Mouse (Mus musculus) urinary bladder, postnatal 4 days (tissue): Measurements from ENCODE around the gene Dnajb13.
"Not testable (repeated sequence)": the region's sequence is repeated elsewhere in the genome, so short reads cannot be mapped to it uniquely, and the experiment has no call there.

Experiments
- DNase-seq, 2 experiments: peaks; one replicate each; pipeline ENCODE4 v3.0.0; 2021 to 2022; ENCODE audit warnings: low spot score in 2 of 2

Dnajb13 gene

DNA sequence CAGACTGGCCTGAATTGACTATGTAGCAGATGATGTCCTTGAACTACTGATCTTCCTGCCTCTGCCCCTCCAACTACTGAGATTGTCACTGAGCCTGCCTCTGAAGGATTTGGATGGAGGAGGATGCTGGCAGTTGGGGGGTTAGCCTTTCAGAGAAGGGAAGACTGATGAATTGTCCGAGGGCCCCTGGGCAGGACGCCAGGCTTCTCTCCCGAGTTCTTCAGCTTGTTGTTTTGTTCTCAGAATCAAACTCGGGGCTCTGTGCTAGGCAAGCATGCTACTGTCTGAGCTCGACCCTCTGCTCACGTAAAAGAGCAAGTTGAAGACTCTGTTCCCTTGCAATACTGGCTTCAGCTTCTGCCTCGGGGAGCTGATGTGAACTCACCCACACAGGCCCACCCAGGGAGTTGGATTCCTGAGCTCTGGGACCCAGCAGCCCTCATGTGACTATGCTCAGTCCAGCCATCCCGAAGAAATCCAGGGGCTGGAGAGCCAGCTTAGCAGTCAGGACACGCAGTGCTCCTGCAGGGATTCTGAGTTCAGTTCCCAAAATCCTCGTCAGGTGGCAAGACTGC, 26.2 kb downstream of the Dnajb13 start:
- DNase-seq = no peak

DNA sequence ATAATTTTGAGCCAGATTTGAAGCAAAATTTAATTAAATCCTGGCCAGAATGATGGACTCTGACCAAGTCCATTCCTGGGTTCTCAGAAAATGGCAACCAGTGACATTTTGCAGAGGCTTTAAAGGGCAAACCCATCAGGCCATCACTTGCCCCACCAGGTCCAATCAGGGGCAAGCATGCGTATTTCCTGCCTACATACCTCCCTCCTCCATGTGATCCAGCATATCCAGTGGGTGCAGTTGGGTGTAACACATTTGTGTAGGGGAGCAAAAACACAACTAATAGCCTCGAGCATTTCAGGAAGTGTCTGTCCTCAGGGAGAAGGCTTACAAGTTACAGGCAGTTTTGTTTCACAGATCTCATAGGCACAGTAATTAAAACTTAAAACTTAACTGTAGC, 27.5 kb downstream of the Dnajb13 start:
- no peak for DNase-seq

DNA sequence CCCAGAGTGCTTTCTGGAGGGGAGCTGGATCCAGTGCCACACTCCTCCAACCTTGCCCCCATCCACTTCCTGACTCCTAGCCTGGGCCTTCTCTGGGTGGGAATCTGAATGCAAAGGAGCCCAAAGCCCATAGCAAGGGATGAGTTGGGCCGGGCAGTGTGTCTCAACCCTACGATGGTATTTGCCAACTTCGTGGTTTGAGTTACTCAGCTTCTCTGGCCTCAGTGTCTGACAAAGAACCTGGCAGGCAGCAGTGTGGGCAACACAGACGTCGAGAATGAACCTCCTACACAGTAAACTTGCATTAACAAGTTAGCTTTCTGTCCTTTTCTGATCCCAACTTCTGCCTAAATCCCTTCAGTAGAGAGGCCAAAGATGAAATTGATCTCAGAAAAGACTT, 30.3 kb downstream of the Dnajb13 start:
- DNase-seq = no peak

- DNase-seq = not testable (repeated sequence)
Observed at GRCm38 (mm10) chr7:100482046-100482445, 32.7 kb downstream of the Dnajb13 start.

- no peak for DNase-seq
Observed at GRCm38 (mm10) chr7:100480175-100480574, 34.6 kb downstream of the Dnajb13 start.

DNA sequence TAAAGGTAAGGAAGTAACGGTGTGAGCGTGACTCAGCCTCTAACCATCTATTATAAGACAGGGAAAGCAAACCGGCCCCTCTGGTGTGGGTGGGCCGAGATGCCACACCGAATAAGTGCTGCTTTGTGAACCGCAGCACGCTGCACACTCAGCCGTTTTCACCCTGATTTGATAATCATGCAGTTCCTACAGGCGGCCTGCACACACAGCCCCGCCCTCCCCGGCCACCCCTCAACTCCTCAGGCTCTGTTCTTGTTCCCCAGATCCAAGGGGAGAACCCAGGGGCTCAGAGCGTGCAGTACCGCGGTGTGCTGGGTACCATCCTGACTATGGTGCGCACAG, 35.0 kb downstream of the Dnajb13 start:
- no peak for DNase-seq

DNA sequence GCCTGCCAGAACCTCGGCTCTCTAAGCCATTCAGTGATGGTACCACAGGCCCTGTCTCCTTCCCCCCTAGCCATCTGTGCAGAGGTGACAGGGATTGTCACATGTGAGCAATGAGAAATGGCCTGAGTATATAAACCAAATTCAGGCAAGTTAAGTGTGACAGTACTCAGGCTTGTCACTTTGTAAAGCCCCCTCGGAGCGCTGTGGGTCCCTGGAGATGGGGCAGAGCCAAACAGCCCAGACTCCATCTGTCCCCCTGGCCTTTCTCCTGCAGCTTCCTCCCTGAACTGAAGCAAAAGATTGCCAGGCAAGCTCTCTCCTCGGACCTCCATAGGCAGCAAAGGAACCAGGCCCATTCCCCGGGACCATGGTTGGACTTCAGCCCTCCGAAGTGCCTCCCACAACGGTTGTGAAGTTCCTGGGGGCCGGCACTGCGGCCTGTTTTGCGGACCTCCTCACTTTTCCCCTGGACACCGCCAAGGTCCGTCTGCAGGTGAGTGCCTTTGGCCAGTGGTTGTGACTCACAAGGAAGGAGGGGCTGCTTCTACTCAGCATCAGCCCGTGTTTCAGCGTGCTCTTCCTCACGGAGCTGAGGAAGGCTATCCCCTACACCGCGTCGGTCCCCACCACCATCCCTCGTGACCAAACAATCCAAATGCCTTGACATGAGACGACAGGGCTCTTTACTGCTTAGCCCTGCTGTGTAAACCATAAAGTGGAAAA, 35.5 kb downstream of the Dnajb13 start:
- no peak for DNase-seq

- peak in 1 of 2 experiments; percentile 50 for DNase-seq
Observed at GRCm38 (mm10) chr7:100474680-100475079, 40.1 kb downstream of the Dnajb13 start.

- DNase-seq = no peak
Observed at GRCm38 (mm10) chr7:100473846-100474454, 40.8 kb downstream of the Dnajb13 start.

- no peak for DNase-seq
Observed at GRCm38 (mm10) chr7:100472777-100473176, 42.0 kb downstream of the Dnajb13 start, which contains the start of gene Ucp3. Gene Ucp3 (plus strand): TSS chr7:100472990.

DNA sequence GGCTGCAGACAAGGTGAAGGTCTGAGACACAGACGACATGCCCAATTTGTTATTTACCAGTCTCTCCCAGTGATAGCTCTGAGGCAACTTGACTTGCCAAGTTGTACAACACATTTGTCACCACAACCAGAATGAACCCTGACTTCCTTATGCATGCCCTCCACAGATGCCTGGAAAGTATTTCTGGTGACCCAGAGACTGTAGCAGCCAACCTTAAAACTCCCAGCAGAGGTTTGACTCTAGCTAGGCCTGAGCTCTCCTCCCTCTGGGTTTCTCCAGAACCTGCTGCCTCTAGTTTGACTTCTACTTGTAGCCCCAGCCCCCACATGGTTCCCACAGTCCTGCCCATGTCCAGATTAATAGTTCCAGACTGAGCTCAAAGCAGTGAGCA, 43.4 kb downstream of the Dnajb13 start:
- DNase-seq = no peak

GRCm38 (mm10) chr7:100470796-100471406, 43.9 kb downstream of the Dnajb13 start:
- DNase-seq = no peak

- no peak for DNase-seq
Observed at GRCm38 (mm10) chr7:100469502-100469901, 45.3 kb downstream of the Dnajb13 start.

- no peak for DNase-seq
Observed at GRCm38 (mm10) chr7:100468761-100469160, 46.0 kb downstream of the Dnajb13 start.

DNA sequence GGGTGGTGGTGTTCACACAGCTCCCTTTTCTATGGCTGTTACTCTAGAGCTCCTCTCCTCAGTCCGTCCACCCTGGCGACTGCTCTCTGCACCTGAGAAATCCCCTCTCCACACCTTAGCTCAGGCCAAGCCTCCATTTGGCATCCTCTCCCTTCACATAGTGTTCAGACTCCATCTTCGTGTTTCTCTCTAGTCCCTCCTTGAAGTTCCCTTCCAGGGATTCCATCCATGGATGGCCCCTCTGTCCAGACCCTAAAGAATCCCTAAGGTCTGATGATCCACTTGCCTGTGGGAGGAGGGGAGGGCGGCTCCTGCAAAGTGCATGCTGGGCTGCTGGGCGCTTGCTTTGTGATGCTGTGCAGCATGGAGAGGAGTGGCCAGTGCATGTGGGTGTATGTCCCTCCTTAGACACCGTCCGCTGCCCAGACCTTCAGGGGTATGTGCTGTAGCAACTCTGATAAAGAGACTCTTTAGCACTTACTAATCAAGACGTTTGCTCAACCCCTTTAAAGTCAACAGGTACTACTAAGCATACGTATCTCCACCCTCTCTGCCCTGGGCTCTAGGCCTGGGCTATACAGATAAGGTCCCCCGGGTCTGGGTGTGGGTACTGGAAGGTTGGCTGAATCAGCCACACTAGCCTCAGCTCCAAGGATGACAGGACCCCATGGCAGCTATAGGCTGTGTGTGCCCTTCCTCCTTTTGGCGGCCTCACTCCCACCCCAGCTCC, 47.8 kb downstream of the Dnajb13 start:
- no peak for DNase-seq

DNA sequence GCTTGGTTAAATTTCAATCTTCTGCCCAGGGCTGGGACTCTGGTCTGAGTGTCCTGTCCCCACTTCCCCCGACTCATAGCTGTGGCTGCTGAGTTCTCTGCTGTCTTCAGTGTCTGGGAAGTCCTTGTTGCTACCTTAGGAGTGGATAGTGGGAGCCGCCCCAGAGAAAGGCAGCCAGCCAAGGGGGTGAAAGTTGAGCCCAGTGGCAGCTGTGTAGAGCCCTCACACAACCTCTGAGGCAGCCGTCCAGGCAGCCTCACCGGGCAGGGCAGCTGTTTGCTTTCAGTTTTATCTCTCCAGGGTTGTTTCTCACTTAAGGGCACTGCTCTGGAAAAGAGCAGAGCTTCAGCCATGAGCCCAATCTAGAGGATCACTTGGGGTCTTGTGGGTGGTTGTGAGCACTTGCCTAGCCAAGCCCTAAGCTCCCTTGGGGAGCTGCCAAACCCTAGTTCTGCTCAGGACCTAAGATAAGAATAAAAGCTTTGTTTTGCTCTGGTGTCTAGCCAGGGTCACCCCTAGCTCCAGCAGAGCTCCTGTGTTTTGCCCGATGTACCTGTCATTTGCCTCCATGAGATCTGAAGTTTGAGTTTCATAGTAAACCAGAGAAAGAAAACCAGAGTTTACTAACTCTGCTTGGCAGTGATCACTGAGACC, 49.0 kb downstream of the Dnajb13 start:
- peak; percentile 78 to 81 for DNase-seq

DNA sequence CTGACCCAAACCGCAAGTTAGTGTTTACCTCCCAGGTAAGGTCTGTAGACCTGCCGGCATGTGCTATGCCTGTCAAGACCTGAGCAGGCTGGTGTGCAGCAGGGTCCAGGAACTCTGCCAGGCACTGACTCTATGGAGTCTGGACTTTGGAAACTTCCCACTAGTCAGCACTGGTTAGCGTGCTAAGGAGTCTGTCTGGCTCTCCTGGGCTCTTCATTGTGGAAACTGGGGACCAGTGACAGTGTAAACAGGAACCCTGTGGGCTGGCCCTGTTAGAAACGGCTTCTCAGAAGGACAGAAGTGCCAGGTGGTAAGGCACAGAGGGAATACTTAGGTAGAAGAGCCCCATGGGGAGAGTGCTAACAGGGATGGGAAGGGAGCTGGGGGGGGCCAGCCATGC, 49.5 kb downstream of the Dnajb13 start:
- no peak for DNase-seq

- no peak for DNase-seq
Observed at GRCm38 (mm10) chr7:100464248-100464647, 50.5 kb downstream of the Dnajb13 start.

- DNase-seq = no peak
Observed at GRCm38 (mm10) chr7:100463757-100464156, 51.0 kb downstream of the Dnajb13 start.

GRCm38 (mm10) chr7:100463194-100463593, 51.6 kb downstream of the Dnajb13 start:
- DNase-seq = no peak

DNA sequence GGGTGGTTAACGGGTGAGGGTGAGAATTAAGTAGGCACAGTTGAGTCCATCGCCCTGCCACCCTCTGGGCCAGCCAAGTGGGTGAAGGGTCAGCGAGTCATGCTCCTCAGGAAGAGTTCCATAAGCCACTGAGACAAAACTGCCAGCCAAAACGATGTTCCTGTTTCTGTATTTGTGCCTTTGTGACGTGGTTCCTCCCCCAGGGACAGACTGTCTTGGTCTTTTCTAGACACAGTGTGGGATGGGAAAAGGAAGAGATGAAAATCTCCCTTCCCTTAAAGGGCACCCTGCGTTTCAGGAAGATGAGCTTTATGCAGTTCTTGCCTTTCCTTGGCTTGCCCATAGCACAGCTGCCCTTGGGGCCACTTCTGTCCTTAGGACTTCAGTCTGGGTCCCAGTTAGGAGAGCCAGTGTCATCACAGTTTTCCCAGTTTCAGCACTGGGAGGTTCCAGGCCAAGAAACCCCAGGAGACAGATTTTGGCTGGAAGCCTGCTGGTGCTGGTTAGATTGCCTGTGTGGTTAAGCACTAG, 53.1 kb downstream of the Dnajb13 start:
- DNase-seq = no peak
